Mouse (Mus musculus) retina, postnatal 7 days (tissue): ENCODE results near the gene Retreg1.
"Not testable (repeated sequence)": the region's sequence is repeated elsewhere in the genome, so short reads cannot be mapped to it uniquely, and the experiment has no call there.

Experiments
- DNase-seq: peaks from one replicate; pipeline ENCODE4 v3.0.0-alpha.2; 2012; ENCODE audit warnings: low read depth, low spot score

Gene Retreg1

DNA sequence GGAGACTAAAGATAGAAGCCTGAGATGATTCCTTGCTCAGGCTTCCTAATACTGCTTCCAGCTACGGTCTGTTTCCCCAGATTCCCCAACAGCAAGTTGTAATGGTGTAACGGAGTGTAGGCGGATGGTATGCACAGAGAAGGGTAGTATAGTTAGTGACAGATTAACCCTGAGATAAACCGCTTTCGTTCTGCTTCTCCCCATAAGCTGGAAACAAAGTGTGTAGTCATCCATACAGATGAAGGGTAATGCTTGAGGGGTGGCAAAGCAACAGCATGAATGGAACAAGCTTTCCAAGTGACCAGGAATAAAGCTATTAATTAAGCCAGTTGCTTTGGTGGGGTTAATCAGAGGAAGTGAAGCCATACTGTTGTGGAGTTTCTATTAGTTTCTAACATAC is 156.6 kb downstream of the Retreg1 start:
- DNase-seq: not testable (repeated sequence)

DNA sequence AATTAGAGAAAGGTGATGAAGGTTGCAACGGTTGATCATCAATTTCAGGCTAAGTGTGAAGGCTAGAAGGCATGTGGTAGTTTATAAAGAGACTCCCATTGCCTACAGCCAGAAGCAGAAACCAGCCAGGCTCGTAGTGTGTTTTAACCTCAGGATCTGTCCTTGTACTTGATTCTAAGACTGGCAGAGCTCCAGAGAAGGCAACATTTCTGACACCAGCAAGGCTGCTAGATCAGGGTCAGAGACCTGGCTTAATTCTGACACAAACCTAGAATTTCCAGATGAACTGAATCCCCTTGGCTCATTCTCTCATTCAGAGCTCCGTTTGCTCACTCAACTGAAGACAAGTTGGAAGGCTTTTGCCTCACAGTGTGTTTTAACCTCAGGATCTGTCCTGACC is 165.6 kb downstream of the Retreg1 start:
- no peak for DNase-seq

DNA sequence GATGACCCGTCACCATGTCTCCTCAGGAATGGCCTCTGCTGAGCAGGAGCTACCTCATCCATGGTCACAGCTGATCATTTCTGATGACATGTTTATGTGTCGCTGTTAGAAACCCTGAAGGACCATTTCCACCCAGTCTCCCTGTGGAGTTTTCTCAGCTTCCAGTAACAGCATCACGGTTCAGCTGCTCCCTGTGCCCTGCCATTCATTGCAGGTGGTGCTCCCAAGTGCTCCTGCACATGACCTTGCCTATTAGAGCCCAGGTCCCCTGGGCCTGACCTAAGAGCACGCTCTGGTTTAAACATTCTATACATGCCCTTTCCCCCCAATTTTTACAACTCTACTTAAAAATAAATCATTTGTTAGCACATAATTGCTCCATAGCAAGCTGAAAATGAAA is 169.9 kb downstream of the Retreg1 start:
- DNase-seq: no peak

DNA sequence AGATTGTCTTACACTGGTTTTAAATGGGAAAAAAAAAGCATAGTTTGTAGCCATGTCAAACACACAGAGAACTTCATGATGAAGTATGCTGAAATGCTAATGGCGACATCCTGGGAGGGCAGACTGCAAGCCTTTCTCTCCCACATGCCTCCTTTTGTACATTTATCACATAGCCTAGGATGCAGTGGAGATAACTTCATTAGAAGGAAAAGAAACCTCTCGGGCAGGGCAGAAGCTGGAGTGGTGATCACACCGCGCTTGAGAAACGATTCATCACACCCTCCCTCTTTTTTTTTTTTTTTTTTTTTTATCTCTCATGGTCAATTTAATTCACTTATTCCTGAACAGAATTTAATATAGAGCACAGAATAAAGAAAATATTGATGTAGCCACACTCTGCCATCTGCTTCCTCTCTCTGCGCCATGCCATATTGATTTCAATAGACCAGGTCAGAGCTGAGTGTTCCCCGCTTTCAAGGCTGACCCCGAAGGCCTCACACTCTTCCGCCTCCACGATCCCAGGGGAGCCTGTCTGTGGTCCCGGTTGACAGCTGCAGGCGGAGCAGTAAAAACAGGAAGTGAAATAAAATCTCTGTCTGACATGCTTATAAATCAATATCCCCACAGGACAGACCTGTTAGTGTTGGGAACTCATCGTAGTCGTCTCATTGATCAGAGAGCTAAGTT is 173.1 kb downstream of the Retreg1 start:
- no peak for DNase-seq

DNA sequence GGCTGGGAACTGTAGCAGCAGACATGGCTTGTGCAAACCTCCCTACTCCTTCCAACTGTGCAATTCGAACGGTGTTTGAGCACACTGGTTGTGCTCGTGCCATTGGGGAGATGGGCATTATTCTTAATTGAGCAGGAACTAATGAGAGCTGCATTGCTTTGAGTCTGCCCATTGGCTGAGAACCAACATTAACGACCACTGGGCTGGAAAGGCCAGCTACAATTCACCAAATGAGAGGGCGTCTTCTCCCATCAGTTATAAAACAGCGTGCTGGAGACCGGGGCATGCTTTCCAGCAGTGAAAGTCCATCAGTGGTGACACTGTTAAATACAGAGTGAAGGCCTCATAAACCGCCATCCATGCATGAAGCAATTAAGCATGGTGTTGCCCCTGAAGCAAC is 178.7 kb downstream of the Retreg1 start:
- DNase-seq: peak; percentile 8

DNA sequence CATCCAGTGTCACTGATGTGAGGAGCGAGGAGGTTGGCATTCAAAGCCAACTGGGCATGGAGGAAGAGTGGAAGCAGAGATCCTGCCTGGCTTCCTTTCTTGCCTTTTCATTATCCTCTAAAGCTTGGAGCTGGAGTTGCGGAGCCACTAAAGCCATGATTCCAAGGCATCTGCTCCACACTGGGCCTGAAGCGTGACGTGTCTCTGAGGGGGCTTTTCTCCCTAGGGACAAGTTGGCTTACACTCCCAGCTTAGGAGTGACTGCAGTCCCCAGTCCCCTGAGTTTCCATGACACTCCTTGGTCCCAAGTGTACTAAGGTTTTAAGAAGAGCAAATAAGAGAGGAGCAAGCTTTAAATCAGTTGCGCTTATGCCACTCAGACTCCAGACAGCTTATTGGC is 179.7 kb downstream of the Retreg1 start:
- no peak for DNase-seq
